19 mouse cellular contexts compared by ENCODE assay signal in the genomic region with DNA sequence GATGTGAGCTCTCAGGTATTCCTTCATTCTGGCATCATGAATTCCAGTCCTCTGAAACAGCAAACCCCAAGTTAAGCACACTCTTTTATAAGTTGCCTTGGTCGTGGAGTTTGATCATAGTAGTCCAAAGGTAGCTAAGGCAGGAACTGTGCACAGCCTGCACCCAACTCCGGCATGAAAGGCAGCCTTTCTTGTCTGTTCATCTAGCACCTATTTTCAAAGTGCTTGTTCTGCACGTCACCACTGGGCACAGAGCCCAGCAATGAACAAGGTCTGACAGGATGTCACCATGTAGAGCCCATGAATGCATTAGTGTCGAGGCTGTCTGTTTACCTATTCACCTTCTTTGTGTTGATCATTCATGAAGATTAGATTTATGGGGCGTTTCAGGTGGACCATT. TPM values are rescaled to one million over a fixed set of nuclear protein-coding genes. Genes with fewer than 3 reads are reported as not detected.
A peak's percentile ranks its signal among the peaks of the same experiment; 100 is the strongest.
DNase-seq lines count a peak whose midpoint lies in the region.
"Had no signal": no experiment of that assay in that cellular context is flagged by ENCODE, and none has a peak within 500 bp of the region (broad histone marks: within the 10 kb centered on the region; RNA-seq: fewer than 3 reads in every experiment).

No protein-coding gene starts in this region.

- DNase-seq in kidney, adult 18-20 months, result peak; percentile 3
- no peak for DNase-seq in kidney, adult 9 months
- DNase-seq in cerebellum, adult 11 months, result peak; percentile 2
- DNase-seq in cerebellum, adult 8-10 months, result peak; percentile 9
- DNase-seq in cerebellum, postnatal 25 days, result peak; percentile 40 to 54
- DNase-seq in layer of hippocampus, adult 18-20 months (ENCODE audit: low spot score in 2 of 2), result no peak
- DNase-seq in retina, embryonic 14.5 days (ENCODE audit: low spot score), result no peak
- DNase-seq: adrenal gland, postnatal 36 days; forebrain, postnatal 0 days; heart, postnatal 14 days; kidney, adult 11 months; layer of hippocampus, postnatal 36 days; lung, embryonic 14.5 days; lung, postnatal 14 days; right cerebral cortex, adult 18-20 months; right cerebral cortex, postnatal 4 days had no signal

RNA-seq across cellular contexts. Expression of a gene that starts 39.6 kb away (rescaled TPM):
- 100 to 1,000 TPM; 185 to 209 TPM for total RNA-seq in layer of hippocampus, adult 18-20 months (2021)
- total RNA-seq: common myeloid progenitor, adult 5-6 weeks; heart, postnatal 14 days; megakaryocyte progenitor cell, adult 5-6 weeks; neutrophil, adult 5-6 weeks had no signal

Comparison
In these comparisons a context has a peak if more than half of its experiments do, and no peak if none do; other contexts are left out.
1. DNase-seq: peak in kidney, adult 18-20 months (single experiment), cerebellum, adult 11 months (single experiment), cerebellum, adult 8-10 months (single experiment) and cerebellum, postnatal 25 days (2 of 2); none in kidney, adult 9 months (single experiment), layer of hippocampus, adult 18-20 months (0 of 2) and retina, embryonic 14.5 days (single experiment).